Mouse (Mus musculus): Measurements from ENCODE around the gene Aplp2.

DNA sequence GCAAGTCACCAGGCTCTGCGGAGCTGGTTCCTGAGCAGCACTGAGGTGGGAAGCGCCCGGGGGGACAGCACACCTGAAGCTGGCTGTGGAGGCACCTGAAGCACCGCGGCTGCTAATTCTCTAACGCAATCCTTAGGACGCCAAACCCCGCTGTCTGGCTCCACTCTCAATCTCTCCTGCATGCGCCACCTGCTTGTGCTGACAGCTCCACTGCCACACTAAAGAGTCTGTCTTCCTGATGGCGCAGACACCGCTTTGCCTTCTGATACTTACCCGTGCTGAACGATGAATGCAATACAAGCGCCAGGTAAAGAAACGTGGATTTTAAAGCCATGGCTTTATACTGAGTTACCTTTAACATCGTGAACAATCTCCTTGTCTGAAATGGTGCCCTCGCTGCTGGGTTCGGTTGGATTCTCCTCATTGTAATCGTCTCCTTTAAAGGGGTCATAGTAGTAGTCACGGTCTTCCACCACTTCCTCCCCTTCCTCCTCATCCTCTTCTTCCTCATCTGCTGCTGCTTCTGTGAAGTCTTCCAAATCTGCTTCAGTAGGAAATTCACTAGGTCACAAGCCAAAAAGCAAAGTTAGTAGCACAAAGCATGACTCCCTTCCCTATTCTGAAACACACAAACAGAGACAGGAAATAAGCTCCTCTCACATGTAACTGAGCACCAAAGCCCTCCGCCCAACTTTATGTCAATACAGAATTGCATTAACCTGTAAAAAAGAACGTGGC is 43.1 kb downstream of the Aplp2 start:
- no peak for TF ChIP-seq CTCF (IDR thresholded peaks at IDR 0.05; ENCODE audit: borderline replicate concordance, insufficient read depth, low read depth, low read length)
- no peak for TF ChIP-seq POLR2A (IDR thresholded peaks at IDR 0.05; ENCODE audit: borderline replicate concordance, insufficient read depth, low read length)
